Mouse (Mus musculus) retina, adult 2 months (tissue): ENCODE measurements at regions not wholly inside any gene's neighbourhood (a gene's known extent, or its start where the extent isn't known, plus 50 kb on each side); places are given as distances from the start of the nearest gene placed in this dataset.
A peak's percentile ranks its signal among the peaks of the same experiment; 100 is the strongest.

ENCODE experiments used
- DNase-seq: peaks from one replicate; pipeline ENCODE4 v3.0.0-alpha.2; 2012; ENCODE audit warnings: low read depth, low spot score

DNA sequence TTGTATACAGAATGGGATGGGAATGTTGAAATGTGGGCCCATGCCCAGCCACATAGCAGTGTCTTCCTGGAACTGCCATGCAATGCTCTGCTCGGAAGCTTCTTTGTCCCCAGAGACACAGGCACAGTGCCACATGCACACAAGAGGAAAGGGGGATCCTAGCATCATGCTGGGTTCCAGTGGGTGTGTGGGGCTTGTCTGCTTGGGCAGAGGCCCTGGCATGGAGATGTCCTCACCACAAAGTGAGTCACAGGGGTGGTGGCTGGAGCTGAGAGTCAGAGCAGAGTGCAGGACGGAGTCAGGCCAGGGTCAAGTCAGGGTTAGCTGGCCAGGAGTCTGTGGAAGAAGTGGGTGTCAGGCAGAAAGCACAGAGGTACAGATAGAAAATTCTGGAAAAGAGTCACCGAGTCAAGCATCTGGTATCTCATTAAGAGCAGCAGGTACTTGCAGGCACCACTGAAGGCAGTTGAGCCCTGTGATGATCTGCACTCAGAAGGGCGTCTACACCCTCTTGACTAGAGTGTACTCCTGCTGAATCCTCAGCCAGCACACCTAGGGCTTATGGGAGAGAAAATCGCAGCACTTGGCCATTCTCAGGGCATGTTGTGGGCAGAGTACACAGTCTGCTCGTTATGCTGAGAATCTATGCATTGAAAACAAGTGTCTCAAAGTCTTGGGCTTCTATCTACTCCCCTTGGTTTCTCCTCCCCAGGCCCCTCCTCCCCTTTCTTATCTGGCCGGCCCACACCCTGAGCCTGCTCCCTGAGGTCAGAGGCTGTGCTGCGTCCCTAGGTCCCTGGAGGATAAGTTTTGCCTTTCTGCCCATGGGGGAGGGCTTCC, 85.3 kb downstream of the Ackr3 start:
- no peak for DNase-seq

DNA sequence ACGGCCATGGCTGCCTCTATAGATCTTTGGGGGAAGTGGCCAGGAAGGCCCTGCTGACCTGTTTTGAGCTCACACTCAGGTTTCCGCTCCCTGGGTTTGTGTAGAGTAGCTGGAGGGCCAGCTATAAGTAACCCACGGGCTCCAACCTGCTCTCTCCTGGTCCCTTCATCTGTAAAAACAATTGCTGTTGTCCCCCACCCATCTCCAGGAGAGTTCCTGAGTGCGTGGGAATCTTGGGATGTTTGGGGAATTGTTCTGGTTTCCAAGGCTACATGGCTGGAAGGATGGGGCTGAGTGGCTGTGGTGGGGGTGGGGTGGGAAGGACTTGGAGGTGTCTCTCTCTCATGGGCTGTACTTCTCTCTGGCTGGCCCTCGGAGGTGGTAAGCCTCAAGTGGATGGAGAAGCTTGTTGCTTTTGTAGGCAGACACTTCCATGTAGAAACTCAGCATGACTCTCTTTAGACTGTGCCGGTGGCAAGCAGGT, 86.0 kb downstream of the Ackr3 start:
- no peak for DNase-seq

DNA sequence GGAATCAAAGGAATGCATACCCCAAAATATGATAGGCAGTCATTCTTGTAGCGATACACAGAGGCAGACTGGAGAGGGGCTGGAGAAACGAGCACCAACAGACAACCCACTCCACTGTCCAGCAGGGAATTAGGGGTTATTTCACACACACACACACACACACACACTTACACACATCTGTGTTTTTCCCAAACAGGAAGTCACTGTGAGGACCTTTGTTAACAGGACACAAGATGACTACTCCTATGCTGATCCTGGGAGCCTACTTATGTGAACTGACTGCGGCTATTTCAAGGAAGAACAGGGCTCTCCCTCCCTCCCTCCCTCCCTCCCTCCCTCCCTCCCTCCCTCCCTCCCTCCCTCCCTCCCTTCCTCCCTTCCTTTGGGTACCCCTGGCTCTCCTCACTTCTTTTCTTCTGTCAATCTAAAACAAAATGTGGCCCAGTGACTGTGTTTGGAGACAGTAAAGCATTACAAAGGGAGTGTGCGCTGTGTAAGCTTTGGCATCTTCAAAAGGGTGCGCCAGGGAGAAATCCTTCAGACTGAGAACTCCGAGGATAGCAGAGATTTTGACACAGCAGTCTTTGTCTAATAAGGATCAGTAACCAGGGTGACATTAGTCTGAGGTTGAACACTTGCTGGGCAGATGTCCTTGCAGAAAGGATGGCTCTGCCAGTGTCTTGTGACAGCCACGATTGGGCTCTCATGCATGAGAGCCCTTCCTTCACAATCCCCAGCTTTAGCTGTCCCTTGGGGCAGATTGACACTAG, 86.8 kb downstream of the Ackr3 start:
- DNase-seq: no peak

DNA sequence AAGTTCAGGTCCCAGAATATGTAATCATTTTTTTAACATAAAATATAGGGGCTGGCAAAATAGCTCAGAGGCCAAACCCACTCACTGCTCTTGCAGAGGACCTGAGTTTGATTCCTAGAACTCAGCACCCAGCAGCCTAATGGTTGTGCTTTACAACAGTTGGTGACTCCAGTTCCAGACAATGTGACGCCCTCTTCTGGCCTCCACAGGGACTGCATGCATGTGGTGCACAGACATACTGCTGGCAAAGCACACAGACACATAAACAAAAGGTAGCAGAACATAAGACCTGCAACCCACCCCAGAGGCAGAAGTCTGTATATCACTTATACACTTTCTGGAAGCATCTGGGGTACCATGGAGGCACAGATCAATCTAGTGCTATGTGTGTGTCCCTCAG, 87.5 kb downstream of the Ackr3 start:
- no peak for DNase-seq

DNA sequence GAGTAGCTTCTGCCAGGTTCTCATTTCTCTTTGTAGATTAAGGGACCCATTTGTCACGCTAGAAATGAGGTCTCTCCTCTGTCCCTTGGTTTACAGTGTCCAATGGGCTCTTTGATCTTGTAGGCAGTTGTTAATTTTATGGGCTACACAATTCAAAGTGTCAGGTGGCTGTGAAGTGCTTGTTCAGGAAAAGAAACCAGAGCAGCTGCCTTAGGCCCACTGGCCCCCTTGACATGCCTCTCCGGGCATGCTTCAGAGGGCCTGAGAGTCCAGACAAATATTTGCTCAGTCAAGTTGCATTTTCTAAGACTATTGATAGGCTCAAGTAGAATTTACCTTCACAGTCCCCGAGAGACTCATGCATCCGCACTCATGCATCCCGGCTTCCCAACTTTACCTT, 94.0 kb downstream of the Ackr3 start:
- no peak for DNase-seq

DNA sequence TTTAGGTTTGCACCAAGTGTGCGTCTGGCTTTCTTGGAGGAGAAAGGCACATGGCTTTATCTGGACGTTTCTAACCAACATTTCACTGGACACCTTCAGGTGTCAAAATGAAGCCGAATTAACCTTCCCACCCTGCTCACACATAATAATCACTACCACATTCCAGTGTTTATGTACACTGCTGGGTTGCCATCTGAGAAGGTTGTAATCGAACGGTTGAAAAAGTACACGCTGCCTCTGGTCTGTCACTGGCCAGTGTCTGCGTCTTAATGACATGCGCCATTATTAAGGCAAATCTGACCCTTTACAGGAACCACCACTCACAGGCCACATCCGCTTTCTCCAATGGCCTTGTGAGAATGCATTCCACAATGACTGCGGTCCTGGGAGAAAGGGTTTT, 96.4 kb downstream of the Ackr3 start:
- DNase-seq: no peak

DNA sequence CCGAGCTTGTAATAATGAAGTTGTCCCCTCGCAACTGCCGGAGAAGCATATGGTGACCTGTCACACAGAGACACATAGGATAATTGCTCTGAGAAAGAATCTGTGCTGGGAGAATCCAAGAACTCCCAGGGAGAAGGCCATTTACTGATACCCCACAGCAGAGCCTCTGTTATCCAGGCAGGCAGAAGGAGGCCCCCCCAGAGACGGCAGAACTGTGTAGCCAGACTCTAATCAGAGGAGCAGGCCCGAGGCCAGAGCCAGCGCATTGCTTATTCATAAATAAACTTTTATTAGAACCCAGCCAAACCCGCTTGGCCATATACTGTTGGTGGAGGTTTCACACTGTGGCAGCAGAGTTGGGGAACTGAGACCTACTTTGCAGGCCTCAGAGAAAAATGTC, 100.6 kb downstream of the Ackr3 start:
- no peak for DNase-seq

DNA sequence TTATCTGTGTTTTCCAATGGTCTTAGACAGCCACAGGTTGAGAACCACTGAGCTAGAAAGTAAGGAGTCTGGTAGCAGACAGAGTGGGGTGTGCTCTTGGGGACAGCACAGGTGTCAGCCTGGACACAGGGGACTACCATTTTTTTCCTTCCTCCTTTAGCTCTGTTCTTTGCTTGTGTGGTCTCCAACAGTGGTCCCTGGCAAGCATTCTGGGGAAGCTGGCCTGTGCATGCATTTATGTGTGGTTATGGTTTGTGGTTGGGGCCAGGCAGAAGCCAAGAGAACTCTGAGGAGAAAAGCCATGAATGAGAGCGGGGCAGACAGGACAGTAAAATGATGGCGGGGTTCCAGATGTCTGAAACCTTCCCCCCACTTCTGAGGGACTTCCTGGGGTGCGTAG, 107.2 kb downstream of the Ackr3 start:
- DNase-seq: no peak

DNA sequence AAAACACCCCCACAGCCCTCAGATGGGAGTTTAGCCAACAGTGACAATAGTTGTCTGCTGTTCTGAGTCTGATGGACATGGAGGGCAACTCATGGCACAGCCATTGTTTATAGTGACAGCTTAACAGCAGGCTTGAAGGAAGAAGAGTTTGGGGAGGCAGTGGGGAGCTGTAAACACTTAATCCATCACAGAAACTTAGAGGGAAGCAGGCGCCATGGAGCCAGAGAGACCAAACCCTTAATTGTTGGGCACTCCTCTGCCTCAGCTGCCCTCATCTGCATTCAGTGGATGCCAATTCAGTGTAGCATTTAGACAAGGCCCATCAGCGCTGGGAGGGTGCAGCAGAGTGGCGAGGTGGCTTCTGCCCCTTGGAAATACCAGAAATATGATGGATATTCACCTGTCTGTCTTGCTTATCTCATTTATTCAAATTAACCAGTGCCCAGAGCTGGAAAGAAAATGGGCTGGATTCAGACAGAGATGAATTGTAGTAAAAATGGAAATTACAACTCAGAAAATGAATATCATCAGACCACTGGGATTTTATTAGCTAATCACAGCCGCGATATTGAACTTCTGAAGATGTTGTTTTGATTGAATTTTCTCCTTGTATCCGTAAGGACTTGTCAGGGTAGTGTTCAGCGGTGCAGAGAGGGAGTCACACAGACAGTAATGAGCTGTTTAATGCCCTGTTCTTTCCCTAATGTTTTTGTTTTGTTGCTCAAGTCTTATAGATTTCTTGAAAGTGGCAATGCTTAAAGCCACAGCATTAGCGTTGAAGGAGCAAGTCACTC, 108.1 kb downstream of the Ackr3 start:
- no peak for DNase-seq

DNA sequence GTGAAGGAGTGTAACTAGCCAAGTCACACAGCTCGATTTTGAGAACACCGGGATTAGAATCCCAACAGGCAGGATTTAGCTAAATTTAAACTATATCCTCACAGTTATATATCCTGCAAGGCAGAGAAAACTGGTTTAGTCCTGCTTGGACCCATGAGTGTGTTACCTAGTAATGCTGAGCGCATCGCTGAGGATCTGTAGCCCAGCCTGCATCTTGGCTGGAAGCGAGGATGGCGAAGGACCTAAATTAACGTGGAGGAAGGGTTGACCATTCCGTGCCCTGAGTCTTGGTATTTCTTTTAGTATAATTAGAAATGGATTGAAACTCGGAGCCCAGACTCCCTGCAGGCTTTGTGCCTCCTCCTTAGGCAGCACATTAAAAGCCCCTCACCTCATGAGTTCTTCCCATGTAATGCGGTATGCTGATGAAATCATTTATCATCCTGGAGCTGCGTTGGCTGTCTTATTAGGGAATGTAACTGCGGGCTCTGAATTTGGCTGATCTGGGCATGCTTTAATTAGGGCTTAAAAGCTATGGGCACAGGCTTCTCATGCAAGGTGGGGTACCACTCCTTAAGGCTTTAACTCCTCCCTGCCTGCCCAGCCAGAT, 110.1 kb downstream of the Ackr3 start:
- no peak for DNase-seq

DNA sequence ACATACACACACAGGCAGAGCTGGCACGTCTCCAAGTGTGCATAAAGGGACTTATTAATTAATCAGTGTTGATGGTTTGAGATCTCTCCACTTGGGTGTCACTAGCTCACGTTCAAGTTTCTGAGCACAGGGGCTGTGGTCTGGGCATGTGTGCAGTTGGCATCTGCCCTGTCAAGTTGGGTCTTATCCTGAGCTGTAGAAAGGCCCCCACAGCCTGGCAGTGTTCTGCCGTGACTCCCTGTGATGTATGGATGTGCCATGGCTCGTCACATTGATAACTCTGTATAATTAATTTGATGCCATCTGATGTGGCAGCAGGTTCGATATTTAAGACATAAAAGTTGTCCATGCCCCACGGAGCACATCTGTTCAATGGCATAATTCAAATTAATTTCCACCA, 114.1 kb downstream of the Ackr3 start:
- DNase-seq: no peak

DNA sequence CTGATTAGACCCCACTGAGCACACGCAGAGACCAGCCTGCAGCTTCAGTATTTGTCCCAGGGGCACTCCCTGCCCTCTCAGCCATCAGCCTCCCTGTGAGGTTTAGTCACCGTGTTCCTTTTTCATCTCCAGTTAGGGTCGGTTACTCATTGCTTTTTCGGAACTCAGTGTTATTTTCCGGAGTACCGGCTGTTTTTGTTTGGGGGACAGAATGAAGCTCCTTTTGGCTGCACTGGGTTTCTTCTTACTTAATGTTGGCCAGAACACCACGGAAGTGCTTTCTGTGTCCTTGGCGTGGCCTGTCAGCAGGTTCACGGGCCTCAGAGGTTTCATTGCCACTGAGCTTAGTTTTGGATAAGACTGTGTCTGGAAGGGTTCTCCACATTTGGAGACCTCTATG, 114.7 kb downstream of the Ackr3 start:
- DNase-seq: no peak

DNA sequence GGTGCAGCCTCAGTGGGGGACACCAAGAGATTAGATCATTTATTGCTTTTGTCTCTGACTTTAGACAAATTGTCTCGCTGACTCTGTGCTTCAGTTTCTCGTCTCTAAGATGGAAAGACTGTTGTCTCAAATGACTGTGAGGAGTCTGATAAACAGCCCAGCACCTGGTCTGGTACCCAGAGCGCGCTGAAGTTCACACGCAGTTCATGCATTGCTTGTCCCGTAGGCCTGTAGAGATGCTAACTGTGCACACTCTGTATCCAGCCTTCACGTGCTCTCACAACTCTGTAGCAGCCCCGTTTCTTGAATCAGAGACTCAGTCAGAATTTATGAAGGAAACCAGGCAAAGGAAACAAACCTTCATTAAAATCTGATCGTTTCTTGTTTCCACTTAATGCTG, 116.7 kb downstream of the Ackr3 start:
- no peak for DNase-seq

DNA sequence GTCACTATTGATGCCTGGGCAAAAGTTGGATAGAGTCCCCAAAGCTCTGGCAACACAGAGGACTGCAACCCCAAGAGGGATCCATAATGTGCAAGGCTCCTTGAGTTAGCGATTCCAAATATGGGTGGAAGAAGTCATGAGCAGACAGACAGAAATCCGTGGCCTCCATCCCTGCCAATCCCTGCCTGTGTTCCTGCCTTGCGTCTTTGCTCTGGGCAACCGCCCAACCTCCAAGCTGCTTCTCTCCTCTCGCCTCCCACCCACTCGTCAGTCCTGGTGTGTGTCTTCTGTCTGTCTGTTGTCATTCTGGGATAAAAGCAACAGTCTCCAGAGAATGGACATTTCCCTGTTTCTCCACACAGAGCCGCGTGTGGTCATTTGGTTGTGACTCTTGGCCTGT, 117.7 kb downstream of the Ackr3 start:
- no peak for DNase-seq

DNA sequence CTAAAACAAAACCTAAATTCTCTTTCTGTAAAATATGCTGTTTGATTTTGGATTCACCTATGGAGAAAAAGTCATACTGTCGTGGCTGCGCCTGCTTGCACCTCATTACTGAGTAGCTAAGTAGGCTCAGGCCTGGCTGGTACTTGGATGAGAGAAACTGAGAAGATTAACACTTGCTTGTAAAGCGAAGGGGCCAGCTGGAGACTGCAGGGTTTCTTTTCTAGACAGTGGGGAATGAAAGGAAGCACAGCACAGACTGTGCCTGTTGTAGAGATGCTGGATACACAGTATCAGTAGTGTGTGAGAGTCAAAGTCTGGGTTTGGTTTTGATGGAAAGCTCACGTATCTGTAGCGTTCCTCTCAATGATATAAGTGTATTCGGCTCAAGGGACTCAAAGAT, 123.5 kb downstream of the Ackr3 start:
- DNase-seq: no peak

DNA sequence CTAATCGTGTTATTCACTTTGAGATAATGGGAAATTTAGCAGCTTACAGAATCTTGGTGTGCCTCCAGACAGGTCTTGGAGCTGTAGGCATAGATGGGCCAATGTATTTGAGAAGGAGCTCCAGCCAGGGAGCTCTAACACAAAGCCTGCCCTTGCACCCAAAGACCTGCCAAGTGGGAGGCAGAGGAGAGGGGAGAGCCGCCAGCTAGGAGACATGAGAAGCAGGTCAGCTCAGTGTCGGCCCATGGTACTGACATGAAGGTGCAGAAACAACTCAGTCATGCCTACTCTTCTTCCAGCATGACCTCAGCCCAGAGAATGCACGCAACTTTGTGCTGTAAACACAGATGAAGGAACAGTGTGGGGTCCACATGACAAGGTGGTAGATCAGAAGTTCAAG, 128.8 kb downstream of the Ackr3 start:
- no peak for DNase-seq

DNA sequence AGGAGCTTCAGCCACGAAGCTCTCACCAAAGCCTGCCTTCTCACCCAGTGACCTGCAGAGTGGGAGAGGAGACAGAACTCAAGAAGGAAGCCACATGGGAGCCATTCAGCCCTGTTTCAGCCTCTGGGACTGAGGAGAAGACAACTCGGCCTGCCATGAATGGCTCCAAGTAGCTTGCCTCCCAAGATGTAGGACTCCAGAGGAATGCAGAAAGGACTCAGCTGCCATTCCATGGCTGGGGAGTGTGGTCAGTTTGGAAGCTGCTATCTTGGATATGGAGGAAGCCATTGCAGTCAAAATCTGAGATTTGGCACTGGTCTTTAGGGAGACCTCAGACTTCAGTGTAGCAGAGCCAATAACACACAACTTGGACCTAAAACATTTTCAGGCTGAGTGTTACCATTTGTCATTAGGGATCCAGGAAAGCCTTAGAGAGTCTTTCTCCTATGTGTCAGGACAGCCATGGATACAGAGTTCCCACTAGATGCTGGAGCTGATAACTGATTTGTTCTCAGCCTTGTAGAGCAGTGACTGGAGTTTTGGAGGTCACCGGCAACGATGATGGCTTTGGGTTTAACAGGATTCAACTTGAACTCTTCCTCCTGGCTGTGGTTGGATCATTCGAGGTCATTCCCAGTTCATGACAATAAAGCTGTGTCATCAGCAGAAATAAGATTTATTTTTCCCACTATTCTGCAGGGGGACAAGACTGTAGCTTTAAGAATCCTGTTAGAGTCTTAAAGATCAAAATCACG, 130.1 kb downstream of the Ackr3 start:
- no peak for DNase-seq

DNA sequence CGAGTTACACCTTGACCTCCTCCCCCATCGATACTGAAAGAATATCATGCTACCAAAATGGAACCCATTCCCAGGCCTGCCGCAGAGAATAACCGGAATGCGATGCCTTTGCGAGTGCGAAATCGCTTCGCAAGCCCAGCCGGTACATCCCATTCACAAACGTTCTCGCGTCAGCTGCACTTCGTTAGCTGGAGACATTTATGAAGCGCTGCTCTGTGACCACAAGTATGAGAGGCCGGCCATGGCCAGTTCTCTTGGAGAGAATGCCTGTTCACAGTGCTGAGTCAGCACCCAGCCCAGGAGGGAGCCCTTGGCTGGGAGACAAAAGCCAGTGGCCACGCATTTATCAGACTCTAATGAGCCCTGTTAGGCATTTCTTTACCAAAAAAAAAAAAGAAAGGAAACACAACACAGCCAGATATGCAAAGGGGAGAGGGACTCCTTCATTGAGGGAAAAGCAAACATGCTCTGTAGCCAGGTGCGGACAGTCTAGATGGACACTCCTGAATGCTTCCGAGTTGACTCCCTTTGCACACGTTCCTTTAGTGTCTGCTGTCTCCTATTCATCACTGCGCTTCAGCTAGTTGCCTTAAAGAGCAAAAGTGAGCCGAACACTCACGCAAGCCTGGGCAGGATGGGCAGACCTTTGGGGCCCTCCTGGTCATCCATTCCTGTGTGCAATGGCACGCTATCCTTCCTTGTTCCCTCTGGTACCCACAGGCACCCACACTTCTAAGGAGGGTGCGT, 131.4 kb downstream of the Ackr3 start:
- no peak for DNase-seq

DNA sequence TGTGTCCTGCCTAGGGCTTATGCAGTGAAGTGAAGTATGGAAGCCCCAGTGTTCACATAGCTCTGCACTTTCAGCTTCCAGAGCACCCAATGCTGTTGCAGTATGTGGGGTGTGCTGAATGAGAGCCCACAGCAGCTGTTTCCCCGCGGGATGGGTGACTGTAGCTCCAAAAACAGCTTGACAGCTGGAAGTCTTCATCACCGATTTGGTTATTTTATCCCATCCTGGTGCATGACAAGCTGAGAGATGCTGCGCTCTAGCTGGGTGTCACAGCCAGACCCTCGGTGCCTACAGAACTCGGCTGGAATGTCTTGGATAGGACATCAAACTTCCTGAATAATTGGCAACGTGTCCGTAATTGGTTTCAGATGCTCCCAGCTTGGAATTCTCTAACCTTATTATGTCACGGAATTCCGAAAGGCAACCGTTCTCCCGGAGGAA, 134.1 kb downstream of the Ackr3 start:
- no peak for DNase-seq

DNA sequence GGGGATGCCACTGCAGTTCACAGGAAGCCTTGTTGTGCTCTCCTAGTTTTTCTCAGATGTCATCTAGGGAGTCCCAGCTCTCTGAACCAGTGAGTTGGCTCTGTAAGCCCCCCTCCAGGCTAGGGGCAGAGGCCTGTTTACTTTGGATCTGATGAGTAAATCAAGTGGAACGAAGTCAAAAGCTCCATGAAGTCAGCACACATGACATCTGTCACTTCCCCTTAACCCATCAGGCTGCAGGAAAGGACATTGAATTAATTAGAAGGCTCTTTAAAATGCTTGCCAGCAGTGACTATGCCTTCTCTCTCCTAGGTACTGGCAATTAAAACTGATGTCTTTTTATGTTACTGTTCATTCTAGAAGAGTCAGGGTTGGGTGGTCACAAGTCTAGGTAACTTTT, 138.6 kb downstream of the Ackr3 start:
- peak; percentile 4 for DNase-seq
